Mouse (Mus musculus) cerebellum, adult 2 months (tissue): ENCODE measurements around the gene Slc7a5. TPM values are rescaled to one million over a fixed set of nuclear protein-coding genes. Genes with fewer than 3 reads are reported as not detected.

Experiments used
- DNase-seq, 2 experiments: peaks; one replicate each; pipeline ENCODE4 v3.0.0; 2021
- H3K27ac ChIP-seq: fragments of 200-500 bp; 2 replicates; pipeline ENCODE4 v1.5.1; 2012; ENCODE audit warnings: low read length, control low read depth, inconsistent platforms; ENCODE audit not compliant: insufficient read depth
- H3K27me3 ChIP-seq: fragments of 200-500 bp; 2 replicates; pipeline ENCODE4 v1.6.1; 2012; ENCODE audit warnings: inconsistent platforms, mild to moderate bottlenecking, low read length, moderate library complexity; ENCODE audit not compliant: control insufficient read depth, insufficient read depth
- H3K4me1 ChIP-seq: fragments of 200-500 bp; 2 replicates; pipeline ENCODE4 v1.6.1; 2011; ENCODE audit warnings: low read length; ENCODE audit not compliant: control insufficient read depth, insufficient read depth
- H3K4me3 ChIP-seq: fragments of 200-500 bp; replicated peaks from 2 replicates; pipeline ENCODE3; 2011; ENCODE audit warnings: mild to moderate bottlenecking, low read depth, low read length, control low read depth; ENCODE audit not compliant: insufficient read depth
- CTCF ChIP-seq: fragments of 200-500 bp; IDR thresholded peaks from 2 replicates; pipeline ENCODE4 v1.5.1; 2011; ENCODE audit warnings: low read depth, mild to moderate bottlenecking, control low read depth, low read length, moderate library complexity, borderline replicate concordance; ENCODE audit not compliant: insufficient read depth
- POLR2A ChIP-seq: fragments of 200-500 bp; IDR thresholded peaks from 2 replicates; pipeline ENCODE4 v1.6.1; 2011; ENCODE audit warnings: low read length, control low read depth, borderline replicate concordance; ENCODE audit not compliant: insufficient read depth
- WGBS: fragments of 180-500 bp; shearing (Covaris S2); methylation state at CpG from one replicate; pipeline ENCODE4 v1.1.7; 2018; 5-methylcytosine and 5-hydroxymethylcytosine counted together
- polyA plus RNA-seq: library from polyadenylated mRNA; depleted of rRNA; stranded (reverse); fragments of >200 nt; gene quantifications from 2 replicates; pipeline ENCODE4 v1.2.3, GENCODE M21; 2012

Gene Slc7a5
- polyA plus RNA-seq, 1 experiment, result 70.7 TPM

- H3K4me3 ChIP-seq, result peak overlapping the region; percentile 20
- peak overlapping the region; percentile 20; the same call in 1 of the 2 replicates for H3K27ac ChIP-seq
- peak; percentile 79 to 81 for DNase-seq
- TF ChIP-seq CTCF (peak; percentile 65; the same call in 1 of the 2 replicates), POLR2A (no peak)
- H3K27me3 ChIP-seq, result no peaks in the 10 kb centered on the region
- WGBS, result 25% methylated on average over 6 of the region's 6 CpGs
- peaks cover 49% of the 10 kb centered on the region for H3K4me1 ChIP-seq
These were observed 3.5 kb downstream of the Slc7a5 start for GRCm38 (mm10) chr8:121903977-121904376.

DNA sequence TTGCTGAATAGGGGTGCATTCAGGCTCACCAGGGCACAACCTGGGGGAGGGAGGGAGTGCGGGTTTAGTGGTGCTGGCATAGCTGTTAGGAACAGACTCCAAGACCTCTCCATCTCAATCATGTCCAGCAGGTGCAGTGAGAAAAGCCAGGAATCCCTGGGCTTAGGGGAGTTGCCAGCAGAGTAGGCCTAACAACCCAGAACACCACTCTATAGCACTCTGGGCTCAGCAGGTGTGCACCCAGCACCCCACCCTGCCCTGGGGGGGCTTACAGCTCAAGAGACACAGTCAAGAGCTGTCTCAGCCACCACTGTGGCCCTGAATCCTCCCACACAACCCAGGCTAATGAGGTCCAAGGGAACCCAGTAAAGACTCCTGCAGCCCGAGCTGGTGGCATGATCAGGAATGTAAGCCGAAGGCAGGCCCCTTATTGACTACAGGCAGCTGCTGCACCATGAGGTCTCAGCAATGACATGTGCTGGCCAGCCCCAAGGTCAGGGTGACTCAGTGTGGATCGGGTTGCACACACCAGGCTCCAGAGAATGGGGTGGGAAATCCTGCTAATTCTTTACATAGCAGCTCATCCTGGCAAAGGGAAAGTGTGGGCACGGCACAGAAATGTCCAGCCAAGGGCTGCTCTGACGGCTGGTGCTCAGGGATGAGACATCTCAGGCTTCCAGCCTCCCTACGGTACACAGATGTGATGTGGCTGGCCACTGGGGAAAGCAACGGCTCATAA, 5.8 kb downstream of the Slc7a5 start:
- WGBS, result 27% methylated on average over 8 of the region's 8 CpGs
- no peak overlapping the region for H3K4me3 ChIP-seq
- H3K4me1 ChIP-seq, result peaks cover 71% of the 10 kb centered on the region
- no peak overlapping the region for H3K27ac ChIP-seq
- no peaks in the 10 kb centered on the region for H3K27me3 ChIP-seq
- no peak for DNase-seq
- TF ChIP-seq POLR2A, result no peak
- no peak for TF ChIP-seq CTCF

DNA sequence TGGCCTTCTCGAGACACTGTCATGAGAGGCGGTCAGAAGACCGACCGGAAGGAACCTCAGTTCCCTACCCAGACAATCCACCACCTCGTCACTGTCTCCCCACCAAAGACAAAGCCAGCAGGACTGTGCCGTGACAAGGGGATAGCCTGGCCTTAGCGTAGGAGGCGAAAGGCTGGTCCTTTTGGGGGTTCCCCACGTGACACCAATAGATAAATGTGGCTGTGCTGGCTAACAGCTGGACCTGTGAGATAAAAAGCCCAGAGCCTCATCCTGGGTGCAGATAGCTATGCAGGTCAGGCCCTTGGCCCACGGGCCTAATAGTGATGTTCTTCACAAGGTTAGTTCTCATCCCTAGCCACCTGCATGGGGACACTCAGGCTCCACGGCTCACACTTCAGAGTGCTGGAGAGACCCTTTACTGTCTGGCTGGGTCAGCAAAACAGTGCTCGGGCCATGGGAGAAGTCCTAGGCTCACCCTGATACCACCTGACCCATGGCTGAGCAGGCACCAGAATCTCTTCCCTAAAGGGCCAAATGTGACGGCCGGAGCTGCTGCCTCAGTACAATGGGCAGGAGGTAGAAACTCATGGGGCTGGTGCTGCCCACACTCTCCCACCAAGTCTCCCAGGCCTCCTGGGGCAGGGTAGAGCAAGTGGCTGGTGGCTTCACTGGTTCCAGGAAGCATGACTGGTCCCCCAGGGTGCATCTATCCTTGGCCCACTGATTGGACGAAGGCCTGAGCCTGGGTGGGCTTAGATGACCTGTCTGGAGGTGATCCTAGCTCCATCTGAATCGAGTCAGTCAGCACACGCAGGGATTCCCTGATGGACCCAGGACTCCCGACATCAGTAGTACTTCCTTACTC, 8.1 kb downstream of the Slc7a5 start:
- Histone ChIP-seq H3K4me3 (no peak overlapping the region), H3K4me1 (peaks cover 67% of the 10 kb centered on the region), H3K27ac (no peak overlapping the region), H3K27me3 (no peaks in the 10 kb centered on the region)
- TF ChIP-seq CTCF (no peak), POLR2A (no peak)
- DNase-seq, result no peak
- WGBS, result 76% methylated on average over 18 of the region's 18 CpGs

DNA sequence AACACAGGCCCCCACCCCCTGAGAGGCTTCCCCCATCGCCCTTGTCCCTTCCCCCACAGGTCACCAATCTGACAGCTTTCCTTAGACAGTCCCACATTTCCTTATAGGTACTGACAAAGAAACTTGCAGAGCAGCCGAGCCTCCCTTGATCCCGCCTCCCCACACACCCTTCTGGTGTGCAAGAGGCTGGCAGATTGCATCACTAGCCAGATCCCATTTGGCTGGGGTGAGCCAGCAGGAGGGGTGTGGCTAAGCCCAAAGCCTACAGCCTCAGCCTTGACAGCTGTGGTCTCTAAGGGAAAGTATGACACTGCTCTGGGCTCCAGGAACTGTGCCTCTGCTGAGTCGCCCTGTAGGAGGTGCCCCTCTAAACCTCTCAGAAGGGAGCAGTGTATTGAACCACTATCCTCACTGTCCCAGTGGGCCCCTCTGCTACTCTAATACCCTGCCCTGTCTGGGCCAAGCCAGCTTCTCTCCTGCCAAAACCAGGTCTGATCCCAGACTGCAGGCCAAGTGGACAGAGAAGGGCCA, 9.0 kb downstream of the Slc7a5 start:
- H3K27me3 ChIP-seq, result no peaks in the 10 kb centered on the region
- no peak for TF ChIP-seq POLR2A
- no peak for TF ChIP-seq CTCF
- WGBS, result 8% methylated on average over 4 of the region's 4 CpGs
- H3K4me3 ChIP-seq, result no peak overlapping the region
- peaks cover 59% of the 10 kb centered on the region for H3K4me1 ChIP-seq
- peak; percentile 69 to 76 for DNase-seq
- peak overlapping the region; percentile 24 for H3K27ac ChIP-seq

- no peak overlapping the region for H3K4me3 ChIP-seq
These were observed 9.6 kb downstream of the Slc7a5 start for GRCm38 (mm10) chr8:121897871-121898381.

DNA sequence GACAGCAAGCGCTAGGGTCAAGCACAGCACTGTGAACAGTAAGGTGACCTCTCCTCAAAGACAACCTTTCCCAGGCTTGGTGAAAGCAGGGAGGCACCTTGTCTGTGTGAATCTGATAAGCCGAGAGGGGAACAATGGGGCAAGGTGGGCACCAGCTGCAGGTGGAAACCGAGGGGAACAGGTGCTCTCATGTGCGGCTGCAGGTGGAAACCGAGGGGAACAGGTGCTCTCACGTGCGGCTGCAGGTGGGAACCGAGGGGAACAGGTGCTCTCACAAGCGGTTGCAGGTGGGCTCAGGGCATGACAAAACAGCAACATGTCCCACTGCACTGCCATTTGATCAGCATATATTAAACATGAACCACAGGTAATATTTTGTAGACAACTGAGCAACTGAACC, 10.3 kb downstream of the Slc7a5 start:
- DNase-seq, result no peak
- Histone ChIP-seq H3K27ac (no peak overlapping the region), H3K4me3 (no peak overlapping the region), H3K4me1 (peaks cover 64% of the 10 kb centered on the region), H3K27me3 (no peaks in the 10 kb centered on the region)
- TF ChIP-seq CTCF, result no peak
- TF ChIP-seq POLR2A, result no peak
- WGBS, result 85% methylated on average over 9 of the region's 9 CpGs

More at GRCm38 (mm10) chr8:121897871-121898381, 9.6 kb downstream of the Slc7a5 start:
- Histone ChIP-seq H3K4me1 (peaks cover 61% of the 10 kb centered on the region), H3K27ac (peak overlapping the region; percentile 37; the same call in 1 of the 2 replicates), H3K27me3 (no peaks in the 10 kb centered on the region)
- no peak for TF ChIP-seq CTCF
- TF ChIP-seq POLR2A, result no peak
- WGBS, result 16% methylated on average over 7 of the region's 7 CpGs
- peak; percentile 60 to 76 for DNase-seq

DNA sequence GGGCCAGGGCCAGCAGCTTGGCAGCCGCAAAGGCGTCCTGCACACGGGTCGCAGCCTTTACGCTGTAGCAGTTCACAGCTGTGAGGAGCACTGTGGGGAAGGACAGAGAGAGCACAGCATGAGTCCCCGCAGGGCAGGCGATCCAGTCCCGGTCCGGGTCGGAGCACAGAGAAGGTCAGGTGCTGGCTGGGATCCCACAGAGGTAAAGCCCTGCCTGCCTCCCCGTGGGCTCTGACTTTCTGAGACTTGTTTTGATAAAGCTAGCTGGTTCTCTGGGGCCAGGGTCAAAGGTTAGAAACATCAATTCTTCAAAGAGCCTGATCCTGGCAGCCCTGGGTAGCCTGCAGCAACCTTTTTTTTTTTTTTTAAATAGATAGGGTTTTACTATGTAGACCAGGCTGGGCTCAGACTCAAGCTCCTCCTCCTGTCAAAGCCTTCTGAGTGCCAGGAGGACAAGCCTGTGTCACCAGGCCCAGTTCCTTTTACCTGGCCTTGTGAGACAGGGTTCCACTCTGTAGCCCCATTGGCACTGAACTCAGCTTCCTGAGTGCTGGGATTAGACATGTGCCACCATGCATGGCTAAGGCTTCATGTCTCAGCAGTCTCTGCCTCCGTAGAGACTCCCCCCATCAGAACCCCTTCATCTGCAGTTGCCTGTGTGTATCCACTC, 10.9 kb downstream of the Slc7a5 start:
- H3K27me3 ChIP-seq, result no peaks in the 10 kb centered on the region
- no peak overlapping the region for H3K4me3 ChIP-seq
- 38% methylated on average over 12 of the region's 12 CpGs for WGBS
- DNase-seq, result no peak
- peaks cover 61% of the 10 kb centered on the region for H3K4me1 ChIP-seq
- H3K27ac ChIP-seq, result no peak overlapping the region
- TF ChIP-seq POLR2A, result no peak
- TF ChIP-seq CTCF, result no peak

- no peak overlapping the region for H3K4me3 ChIP-seq
- TF ChIP-seq POLR2A (no peak), CTCF (no peak)
- no peak overlapping the region for H3K27ac ChIP-seq
- WGBS, result 39% methylated on average over 7 of the region's 7 CpGs
- H3K27me3 ChIP-seq, result no peaks in the 10 kb centered on the region
- peak; percentile 40 to 56 for DNase-seq
- H3K4me1 ChIP-seq, result peaks cover 55% of the 10 kb centered on the region
These were observed 11.6 kb downstream of the Slc7a5 start for GRCm38 (mm10) chr8:121895910-121896309.
